Mouse (Mus musculus) heart, adult 8-10 months (tissue): ENCODE measurements around the gene Gbe1. TPM values are rescaled to one million over a fixed set of nuclear protein-coding genes. Genes with fewer than 3 reads are reported as not detected.
A peak's percentile ranks its signal among the peaks of the same experiment; 100 is the strongest.

Experiments used
- DNase-seq: peaks from one replicate; pipeline ENCODE4 v3.0.0; 2022; ENCODE audit warnings: low spot score
- total RNA-seq, 4 experiments: library from RNA; stranded (reverse); gene quantifications; 2 replicates each; pipeline ENCODE4 v1.2.4; 2022

Gene Gbe1
- total RNA-seq, 4 experiments from 2014 or later, result 47.6 to 53.7 (median 51.1) TPM

GRCm38 (mm10) chr16:70353058-70353457 lies 39.3 kb downstream of the Gbe1 start:
- peak; percentile 35 for DNase-seq

GRCm38 (mm10) chr16:70358326-70358725 lies 44.6 kb downstream of the Gbe1 start:
- no peak for DNase-seq

GRCm38 (mm10) chr16:70365229-70365628 lies 51.5 kb downstream of the Gbe1 start:
- DNase-seq, result no peak

- no peak for DNase-seq
Observed at GRCm38 (mm10) chr16:70381045-70381444, 67.3 kb downstream of the Gbe1 start.

GRCm38 (mm10) chr16:70385494-70385893 lies 71.7 kb downstream of the Gbe1 start:
- no peak for DNase-seq

GRCm38 (mm10) chr16:70387385-70387784 lies 73.6 kb downstream of the Gbe1 start:
- DNase-seq, result no peak

GRCm38 (mm10) chr16:70395276-70395675 lies 81.5 kb downstream of the Gbe1 start:
- no peak for DNase-seq

- no peak for DNase-seq
Observed at GRCm38 (mm10) chr16:70407780-70408179, 94.0 kb downstream of the Gbe1 start.

GRCm38 (mm10) chr16:70421077-70421476 lies 107.3 kb downstream of the Gbe1 start:
- no peak for DNase-seq

GRCm38 (mm10) chr16:70449520-70449919 lies 135.8 kb downstream of the Gbe1 start:
- no peak for DNase-seq

- DNase-seq, result no peak
Observed at GRCm38 (mm10) chr16:70475583-70475982, 161.8 kb downstream of the Gbe1 start.

- no peak for DNase-seq
Observed at GRCm38 (mm10) chr16:70476161-70476560, 162.4 kb downstream of the Gbe1 start.

- DNase-seq, result no peak
Observed at GRCm38 (mm10) chr16:70480494-70480893, 166.7 kb downstream of the Gbe1 start.

- no peak for DNase-seq
Observed at GRCm38 (mm10) chr16:70506457-70506856, 192.7 kb downstream of the Gbe1 start.

GRCm38 (mm10) chr16:70510938-70511337 lies 197.2 kb downstream of the Gbe1 start:
- DNase-seq, result no peak

GRCm38 (mm10) chr16:70522861-70523260 lies 209.1 kb downstream of the Gbe1 start:
- DNase-seq, result no peak

GRCm38 (mm10) chr16:70523566-70523965 lies 209.8 kb downstream of the Gbe1 start:
- DNase-seq, result no peak

- no peak for DNase-seq
Observed at GRCm38 (mm10) chr16:70524273-70524672, 210.5 kb downstream of the Gbe1 start.

GRCm38 (mm10) chr16:70527224-70527623 lies 213.5 kb downstream of the Gbe1 start:
- no peak for DNase-seq

- no peak for DNase-seq
Observed at GRCm38 (mm10) chr16:70535224-70535623, 221.5 kb downstream of the Gbe1 start.

GRCm38 (mm10) chr16:70550835-70551234 lies 237.1 kb downstream of the Gbe1 start:
- no peak for DNase-seq

GRCm38 (mm10) chr16:70561635-70562348 lies 248.0 kb downstream of the Gbe1 start:
- peak; percentile 75 for DNase-seq

- no peak for DNase-seq
Observed at GRCm38 (mm10) chr16:70562574-70562973, 248.8 kb downstream of the Gbe1 start.

- no peak for DNase-seq
Observed at GRCm38 (mm10) chr16:70563456-70563855, 249.7 kb downstream of the Gbe1 start.
